Mouse (Mus musculus): ENCODE measurements around the gene Hoxa5. TPM values are rescaled to one million over a fixed set of nuclear protein-coding genes. Genes with fewer than 3 reads are reported as not detected.

Hoxa5 gene
- polyA plus RNA-seq, 1 experiment from 2014 or later = not detected

DNA sequence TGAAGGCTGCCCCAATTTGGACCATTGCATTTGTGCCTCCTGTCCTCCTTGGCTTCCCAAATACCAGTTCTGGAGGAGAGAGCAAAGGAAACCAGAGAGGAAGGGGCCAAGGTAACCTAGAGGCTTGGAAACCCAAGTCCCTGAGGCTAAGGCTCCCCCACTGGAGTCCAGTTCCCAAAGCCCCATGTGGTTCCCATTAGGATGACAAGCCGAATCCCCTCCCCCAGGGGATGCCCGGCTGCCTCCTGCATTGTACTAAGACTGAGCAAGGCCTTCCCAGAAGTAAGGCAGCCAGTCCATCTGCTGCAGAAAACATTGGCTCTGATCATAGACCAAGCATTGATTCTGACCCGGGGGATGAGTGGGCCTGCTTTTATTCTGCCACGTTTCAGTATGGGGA is 33.1 kb downstream of the Hoxa5 start:
- Histone ChIP-seq H3K27me3 (replicated peaks; ENCODE audit: low read depth, poor library complexity, severe bottlenecking) (peaks cover 100% of the 10 kb centered on the region), H3K4me1 (peaks cover 40% of the 10 kb centered on the region), H3K36me3 (replicated peaks) (no peaks in the 10 kb centered on the region), H3K4me3 (peak overlapping the region; percentile 78), H3K9me3 (no peaks in the 10 kb centered on the region), H3K27ac (replicated peaks) (peak overlapping the region; percentile 30; the same call in 1 of the 2 replicates)
- peak; percentile 73 for DNase-seq (ENCODE audit: low spot score)
- 2% methylated on average over 4 of the region's 4 CpGs for WGBS

DNA sequence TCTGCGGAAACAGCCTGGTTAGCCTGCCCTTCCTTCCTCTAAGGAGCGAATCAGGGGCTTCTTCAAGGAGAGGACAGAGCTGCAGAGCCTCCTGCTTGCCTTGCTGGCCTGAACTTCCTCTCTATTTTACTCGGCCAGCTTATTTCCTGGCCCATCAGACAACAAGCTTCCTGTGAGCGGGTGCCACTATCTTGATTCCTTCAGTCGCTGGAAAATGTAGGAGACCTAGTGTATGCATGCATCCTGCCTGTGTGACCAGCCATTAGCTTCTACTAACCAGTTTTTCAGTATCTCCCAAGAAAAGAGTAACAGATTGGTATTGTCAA is 33.5 kb downstream of the Hoxa5 start:
- Histone ChIP-seq H3K4me1 (peaks cover 38% of the 10 kb centered on the region), H3K27ac (replicated peaks) (peak overlapping the region; percentile 71), H3K36me3 (replicated peaks) (no peaks in the 10 kb centered on the region), H3K4me3 (peak overlapping the region; percentile 78), H3K27me3 (replicated peaks; ENCODE audit: low read depth, poor library complexity, severe bottlenecking) (peaks cover 100% of the 10 kb centered on the region), H3K9me3 (no peaks in the 10 kb centered on the region)
- 2% methylated on average over 5 of the region's 5 CpGs for WGBS
- no peak for DNase-seq (ENCODE audit: low spot score)

DNA sequence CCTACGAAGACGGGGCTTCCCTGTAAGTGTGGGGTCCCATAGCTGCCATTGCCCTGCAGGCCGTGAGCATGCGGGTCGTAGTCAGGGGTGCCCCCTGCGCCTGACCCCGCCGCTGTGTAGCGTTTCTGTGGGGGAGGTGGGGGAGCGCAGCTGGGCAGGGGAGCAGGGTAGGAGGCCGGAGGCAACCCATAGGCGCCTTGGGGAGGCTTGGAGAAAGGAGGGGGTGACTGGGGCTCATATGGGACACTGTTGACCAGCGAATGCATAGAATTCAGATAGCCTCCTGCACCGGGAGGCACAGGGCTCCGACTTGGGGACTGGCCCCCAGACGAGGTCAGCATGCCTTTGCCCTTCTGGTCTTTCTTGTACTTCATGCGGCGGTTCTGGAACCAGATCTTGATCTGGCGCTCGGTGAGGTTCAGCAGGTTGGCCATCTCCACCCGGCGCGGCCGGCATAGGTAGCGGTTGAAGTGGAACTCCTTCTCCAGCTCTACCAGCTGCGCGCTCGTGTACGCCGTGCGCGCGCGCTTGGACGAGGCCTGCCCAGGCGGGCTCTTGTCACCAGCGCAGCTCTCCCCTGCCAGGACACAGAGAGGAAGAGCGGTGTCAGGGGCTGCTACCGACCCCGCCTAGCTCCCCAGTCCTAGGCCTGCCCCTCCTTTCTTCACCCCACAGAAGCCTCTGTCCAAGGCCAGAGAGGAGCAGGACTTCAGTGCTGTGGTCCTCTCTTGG is 34.1 kb downstream of the Hoxa5 start:
- Histone ChIP-seq H3K36me3 (replicated peaks) (no peaks in the 10 kb centered on the region), H3K27ac (replicated peaks) (peak overlapping the region; percentile 71), H3K4me3 (peak overlapping the region; percentile 78), H3K9me3 (no peaks in the 10 kb centered on the region), H3K4me1 (peaks cover 33% of the 10 kb centered on the region), H3K27me3 (replicated peaks; ENCODE audit: low read depth, poor library complexity, severe bottlenecking) (peaks cover 100% of the 10 kb centered on the region)
- 1% methylated on average over 40 of the region's 40 CpGs for WGBS
- no peak for DNase-seq (ENCODE audit: low spot score)

DNA sequence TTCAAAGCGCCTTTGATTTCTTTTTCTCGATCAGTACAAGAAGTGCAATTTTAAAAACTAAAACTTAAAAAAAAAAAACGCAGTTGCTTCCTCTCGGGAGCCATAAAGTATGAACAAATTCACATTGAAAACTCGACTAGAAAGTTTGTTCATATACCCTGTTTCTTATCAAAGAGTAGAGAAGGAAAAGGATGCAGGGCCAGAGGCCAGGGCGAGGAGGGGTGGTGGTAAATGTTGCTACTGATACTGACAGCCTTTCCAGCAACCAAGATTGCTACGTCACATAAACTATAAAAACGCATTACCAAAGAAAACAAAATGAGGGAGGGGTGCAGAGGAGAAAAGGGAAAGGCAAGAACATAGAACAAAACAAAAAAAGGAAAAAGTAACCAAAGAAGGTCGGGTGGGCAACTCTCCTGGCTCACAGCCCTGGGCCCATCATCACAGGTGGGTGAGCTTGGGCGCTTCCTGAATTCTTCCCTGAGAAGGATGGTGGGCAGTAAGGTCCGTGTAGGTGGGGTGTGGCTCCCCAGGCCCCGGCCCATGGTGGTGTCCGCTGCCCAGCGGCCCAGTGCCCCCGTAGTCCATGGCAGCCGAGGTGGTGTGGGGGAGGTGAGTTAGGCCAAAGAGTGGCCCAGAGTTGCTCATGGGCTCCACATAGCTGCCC is 34.8 kb downstream of the Hoxa5 start:
- Histone ChIP-seq H3K27ac (replicated peaks) (peak overlapping the region; percentile 71), H3K4me3 (peak overlapping the region; percentile 78), H3K4me1 (peaks cover 33% of the 10 kb centered on the region), H3K27me3 (replicated peaks; ENCODE audit: low read depth, poor library complexity, severe bottlenecking) (peaks cover 100% of the 10 kb centered on the region), H3K9me3 (no peaks in the 10 kb centered on the region), H3K36me3 (replicated peaks) (no peaks in the 10 kb centered on the region)
- WGBS = 4% methylated on average over 16 of the region's 16 CpGs
- DNase-seq (ENCODE audit: low spot score) = no peak

DNA sequence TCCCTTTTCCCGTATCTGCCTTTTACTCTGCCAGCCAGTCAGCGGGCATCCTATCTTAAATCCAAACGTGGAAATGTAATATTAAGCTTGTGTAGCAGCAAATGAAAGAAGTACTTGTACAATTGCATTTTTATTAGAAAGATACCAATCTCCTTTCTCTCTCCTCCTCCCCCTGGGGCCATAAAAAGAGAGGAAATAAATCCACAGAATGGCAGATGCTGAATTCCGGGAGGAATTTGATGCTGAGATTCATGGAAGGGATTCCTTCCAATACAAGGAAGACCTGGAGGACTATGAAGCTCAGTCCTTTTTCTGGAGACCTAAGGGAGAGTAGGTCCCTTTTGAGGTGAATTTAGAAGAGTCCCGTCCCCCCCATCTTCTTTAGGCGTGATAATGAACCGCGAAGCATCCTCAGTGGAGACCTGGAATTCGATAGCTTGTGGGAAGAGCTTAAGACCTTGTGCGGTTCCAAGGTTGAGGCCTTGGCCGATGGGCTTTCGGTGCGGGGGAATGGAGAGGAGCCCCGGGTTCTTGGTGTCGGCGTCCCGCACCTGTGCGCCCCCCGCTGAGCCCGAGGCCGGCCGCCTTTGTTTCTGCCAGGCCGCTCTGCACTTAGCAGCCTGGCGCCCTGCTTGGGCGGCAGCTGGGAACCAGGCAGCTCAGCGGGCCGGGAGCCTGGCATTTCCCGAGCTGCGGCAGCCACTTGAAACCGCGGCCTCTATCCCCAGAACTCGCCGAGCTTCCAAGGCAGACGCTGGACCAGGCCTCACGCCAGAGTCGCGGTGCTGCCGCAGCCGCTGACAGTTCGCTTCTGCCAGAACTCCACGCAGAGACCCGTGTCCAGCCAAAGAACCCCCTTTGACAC is 36.0 kb downstream of the Hoxa5 start:
- Histone ChIP-seq H3K27ac (replicated peaks) (peak overlapping the region; percentile 87), H3K9me3 (no peaks in the 10 kb centered on the region), H3K27me3 (replicated peaks; ENCODE audit: low read depth, poor library complexity, severe bottlenecking) (peaks cover 100% of the 10 kb centered on the region), H3K4me3 (peak overlapping the region; percentile 78), H3K36me3 (replicated peaks) (no peaks in the 10 kb centered on the region), H3K4me1 (peaks cover 33% of the 10 kb centered on the region)
- DNase-seq (ENCODE audit: low spot score) = peak; percentile 67
- under 1% methylated on average over 42 of the region's 42 CpGs for WGBS

DNA sequence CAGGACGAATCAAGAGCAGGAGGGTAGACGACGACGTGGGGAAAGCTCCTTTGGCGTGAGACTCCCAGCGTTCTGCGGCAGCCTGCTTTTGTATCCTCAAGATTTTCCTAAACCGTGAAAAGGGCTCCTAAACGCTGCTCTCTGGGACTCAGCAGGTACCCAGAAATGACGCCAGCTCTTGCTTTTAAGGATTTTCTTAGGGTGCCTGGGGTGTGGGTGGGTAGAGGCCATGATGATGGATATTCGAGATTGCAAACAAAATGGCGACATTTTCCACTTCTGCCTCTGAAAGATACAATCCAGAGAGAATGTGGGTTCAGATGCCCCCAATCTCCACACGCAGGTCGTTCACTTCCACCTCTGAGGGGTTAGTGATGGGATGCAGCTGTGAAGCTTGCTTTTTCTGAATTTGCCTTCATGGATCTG is 36.6 kb downstream of the Hoxa5 start:
- Histone ChIP-seq H3K27me3 (replicated peaks; ENCODE audit: low read depth, poor library complexity, severe bottlenecking) (peaks cover 100% of the 10 kb centered on the region), H3K9me3 (no peaks in the 10 kb centered on the region), H3K27ac (replicated peaks) (peak overlapping the region; percentile 87), H3K4me3 (peak overlapping the region; percentile 78), H3K36me3 (replicated peaks) (no peaks in the 10 kb centered on the region), H3K4me1 (peaks cover 31% of the 10 kb centered on the region)
- 2% methylated on average over 14 of the region's 14 CpGs for WGBS
- peak; percentile 45 for DNase-seq (ENCODE audit: low spot score)

DNA sequence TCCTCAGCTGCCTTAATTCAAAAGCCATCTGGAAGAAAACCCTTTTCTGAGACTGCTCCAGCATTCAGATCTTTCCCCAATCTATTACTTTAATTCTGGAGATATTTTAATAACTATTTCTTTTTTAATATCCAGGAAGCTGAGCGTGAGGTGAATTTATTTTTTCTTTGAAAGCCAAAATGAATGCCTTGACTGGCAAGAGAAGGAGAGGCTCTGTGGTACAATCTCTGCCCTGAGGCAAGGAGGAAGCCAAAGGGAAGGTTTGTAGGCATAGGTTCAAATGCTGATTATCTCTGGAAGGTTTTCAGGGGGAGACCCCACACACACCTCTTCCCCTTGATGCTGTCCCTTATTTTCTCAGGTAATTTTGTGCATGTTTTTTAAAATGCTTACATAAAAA is 37.2 kb downstream of the Hoxa5 start:
- H3K36me3 ChIP-seq (replicated peaks) = no peaks in the 10 kb centered on the region
- H3K4me1 ChIP-seq = peaks cover 25% of the 10 kb centered on the region
- 11% methylated on average over 1 of the region's 1 CpGs for WGBS
- DNase-seq (ENCODE audit: low spot score) = no peak
- H3K4me3 ChIP-seq = peak overlapping the region; percentile 78
- H3K9me3 ChIP-seq = no peaks in the 10 kb centered on the region
- peaks cover 100% of the 10 kb centered on the region for H3K27me3 ChIP-seq (replicated peaks; ENCODE audit: low read depth, poor library complexity, severe bottlenecking)
- peak overlapping the region; percentile 87 for H3K27ac ChIP-seq (replicated peaks)

DNA sequence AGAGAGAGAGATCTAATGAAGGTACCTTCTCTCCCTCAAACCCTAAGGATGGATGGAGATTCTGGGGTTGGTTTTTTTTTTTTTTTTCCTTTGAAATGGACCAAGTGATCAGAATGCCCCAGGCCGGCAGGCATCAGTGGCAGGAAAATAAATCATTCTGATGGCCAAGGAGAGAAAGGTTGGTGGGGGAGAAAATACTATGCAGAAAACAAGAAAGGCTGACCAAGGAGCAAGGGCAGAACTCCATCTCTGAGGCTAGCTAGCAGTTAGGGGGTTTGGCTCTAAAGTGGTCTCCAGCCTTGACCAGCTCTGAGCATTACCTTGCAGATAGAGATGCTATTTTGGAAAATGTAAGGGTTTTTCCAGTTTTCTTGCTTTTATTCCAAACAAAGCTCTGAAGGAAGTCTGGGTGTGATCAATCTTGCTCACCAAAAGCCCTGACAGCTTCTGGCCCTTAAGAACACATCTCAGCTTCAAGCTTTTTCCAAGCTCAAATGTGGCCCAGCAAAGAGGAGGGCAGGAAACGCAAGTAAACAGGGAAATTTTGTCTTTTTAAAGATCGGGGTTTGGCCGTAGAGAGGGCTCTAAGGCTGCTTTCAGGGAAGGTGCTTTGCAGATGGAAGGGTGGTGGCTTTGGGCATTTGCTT is 37.8 kb downstream of the Hoxa5 start:
- peak; percentile 41 for DNase-seq (ENCODE audit: low spot score)
- H3K4me3 ChIP-seq = peak overlapping the region; percentile 78
- H3K27me3 ChIP-seq (replicated peaks; ENCODE audit: low read depth, poor library complexity, severe bottlenecking) = peaks cover 100% of the 10 kb centered on the region
- WGBS = 1% methylated on average over 4 of the region's 4 CpGs
- H3K4me1 ChIP-seq = peaks cover 19% of the 10 kb centered on the region
- no peaks in the 10 kb centered on the region for H3K36me3 ChIP-seq (replicated peaks)
- no peaks in the 10 kb centered on the region for H3K9me3 ChIP-seq
- peak overlapping the region; percentile 87 for H3K27ac ChIP-seq (replicated peaks)

DNA sequence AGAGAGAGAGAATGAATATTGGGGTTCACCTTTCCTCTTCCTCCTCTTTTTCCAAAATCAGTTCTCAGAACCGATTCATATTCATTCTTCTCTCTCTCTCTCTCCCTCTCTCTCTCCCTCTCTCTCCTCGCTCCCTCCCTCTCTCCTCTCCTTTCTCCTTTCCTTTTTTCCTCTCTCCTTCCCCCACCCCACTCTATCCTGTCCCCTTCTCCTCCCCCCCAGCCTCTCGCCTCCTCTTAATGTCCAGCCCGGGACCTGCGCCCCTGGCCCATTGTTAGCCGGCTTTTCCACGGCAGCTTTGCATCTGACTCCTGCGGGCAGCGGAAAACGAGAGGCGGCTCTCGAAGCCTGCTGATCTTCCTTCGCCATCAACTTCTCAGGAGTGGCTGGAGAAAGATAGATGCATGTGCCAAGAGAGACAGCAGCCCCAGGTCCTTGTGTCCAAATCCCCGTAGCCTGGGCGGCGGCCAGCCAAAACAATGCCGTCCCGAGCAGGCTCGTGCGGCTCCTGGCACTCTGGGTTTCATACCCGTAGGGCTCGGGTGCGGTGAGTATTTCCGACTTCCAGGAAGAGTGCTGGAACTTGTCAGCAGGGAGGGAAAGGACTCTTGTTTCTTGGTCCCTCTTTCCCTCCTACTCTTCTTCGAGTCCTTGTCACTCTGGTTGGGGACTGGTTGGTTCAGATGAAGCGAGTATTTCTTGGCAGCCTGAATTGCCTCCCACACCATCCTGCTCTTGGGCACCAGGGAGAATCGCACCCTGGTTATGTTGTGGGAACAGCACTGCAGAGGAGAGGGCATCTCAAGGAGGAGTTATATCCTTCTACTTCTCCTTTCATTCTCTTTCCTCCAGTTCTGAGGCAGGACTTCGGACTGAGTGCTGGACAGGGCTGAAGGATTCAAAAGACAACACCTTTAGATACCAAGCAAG is 38.7 kb downstream of the Hoxa5 start:
- Histone ChIP-seq H3K27ac (replicated peaks) (peak overlapping the region; percentile 87), H3K27me3 (replicated peaks; ENCODE audit: low read depth, poor library complexity, severe bottlenecking) (peaks cover 100% of the 10 kb centered on the region), H3K36me3 (replicated peaks) (no peaks in the 10 kb centered on the region), H3K4me1 (peaks cover 11% of the 10 kb centered on the region), H3K4me3 (peak overlapping the region; percentile 78), H3K9me3 (no peaks in the 10 kb centered on the region)
- under 1% methylated on average over 28 of the region's 28 CpGs for WGBS
- peak; percentile 61 for DNase-seq (ENCODE audit: low spot score)

DNA sequence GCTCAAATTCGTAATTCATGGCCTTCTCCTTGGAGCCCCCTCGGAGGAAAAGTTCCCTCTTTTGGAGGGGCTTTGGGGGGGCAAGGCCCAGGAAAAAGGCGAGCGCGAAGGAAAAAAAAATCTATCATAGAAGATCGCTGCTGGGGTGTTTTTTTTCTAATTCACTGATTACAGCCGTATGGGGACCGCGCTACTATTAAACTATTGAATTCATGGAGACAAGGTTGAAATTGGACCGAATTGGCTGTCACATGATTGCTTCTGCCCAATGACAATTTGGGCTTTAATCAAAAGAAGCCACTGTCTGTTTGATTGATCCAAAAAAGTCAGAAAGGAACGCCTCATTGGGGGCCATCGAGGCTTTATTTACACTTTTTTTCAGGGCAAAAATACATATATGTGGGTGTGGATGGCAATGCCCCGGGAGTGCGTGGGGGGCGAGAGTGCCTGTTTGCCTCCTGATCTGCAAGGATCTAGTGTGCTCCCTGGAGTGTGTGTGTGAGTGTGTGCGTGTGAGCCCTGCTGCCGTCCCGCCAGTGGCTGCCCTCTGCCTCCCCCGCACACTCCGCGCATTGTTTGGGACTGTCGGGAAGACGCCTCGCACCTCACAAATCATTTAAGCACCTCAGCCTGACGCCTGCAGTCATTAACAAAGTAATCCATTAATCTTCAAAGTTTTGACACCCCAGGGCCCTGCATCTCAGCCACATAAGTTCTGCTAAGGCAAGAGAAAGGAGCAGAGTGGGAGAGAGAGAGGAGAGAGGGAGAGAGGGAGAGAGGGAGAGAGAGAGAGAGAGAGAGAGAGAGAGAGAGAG is 39.6 kb downstream of the Hoxa5 start, which contains the start of gene Hoxa2:
Gene Hoxa2 (minus strand): TSS at position 206 of the 815 bp plus-strand sequence.
- Histone ChIP-seq H3K36me3 (replicated peaks) (no peaks in the 10 kb centered on the region), H3K9me3 (no peaks in the 10 kb centered on the region), H3K4me3 (peak within 1 kb of the TSS; percentile 78), H3K27ac (replicated peaks) (peak within 1 kb of the TSS; percentile 87), H3K27me3 (replicated peaks; ENCODE audit: low read depth, poor library complexity, severe bottlenecking) (peaks cover 100% of the 10 kb centered on the region), H3K4me1 (peaks cover 11% of the 10 kb centered on the region)
- WGBS = under 1% methylated on average over 25 of the region's 25 CpGs
- DNase-seq (ENCODE audit: low spot score) = peak; percentile 63

Data from embryonic facial prominence, embryonic 10.5 days (tissue).